Mouse (Mus musculus) ovary, adult 2 months (tissue): ENCODE data around the gene Ap5z1. TPM values are rescaled to one million over a fixed set of nuclear protein-coding genes. Genes with fewer than 3 reads are reported as not detected.

Experiments
- polyA plus RNA-seq: library from polyadenylated mRNA; depleted of rRNA; stranded (reverse); fragments of >200 nt; gene quantifications from 2 replicates; pipeline ENCODE4 v1.2.3, GENCODE M21; 2012; rRNA removed

Ap5z1 gene
- 46.3 and 52.7 TPM in 2 replicates for polyA plus RNA-seq

DNA sequence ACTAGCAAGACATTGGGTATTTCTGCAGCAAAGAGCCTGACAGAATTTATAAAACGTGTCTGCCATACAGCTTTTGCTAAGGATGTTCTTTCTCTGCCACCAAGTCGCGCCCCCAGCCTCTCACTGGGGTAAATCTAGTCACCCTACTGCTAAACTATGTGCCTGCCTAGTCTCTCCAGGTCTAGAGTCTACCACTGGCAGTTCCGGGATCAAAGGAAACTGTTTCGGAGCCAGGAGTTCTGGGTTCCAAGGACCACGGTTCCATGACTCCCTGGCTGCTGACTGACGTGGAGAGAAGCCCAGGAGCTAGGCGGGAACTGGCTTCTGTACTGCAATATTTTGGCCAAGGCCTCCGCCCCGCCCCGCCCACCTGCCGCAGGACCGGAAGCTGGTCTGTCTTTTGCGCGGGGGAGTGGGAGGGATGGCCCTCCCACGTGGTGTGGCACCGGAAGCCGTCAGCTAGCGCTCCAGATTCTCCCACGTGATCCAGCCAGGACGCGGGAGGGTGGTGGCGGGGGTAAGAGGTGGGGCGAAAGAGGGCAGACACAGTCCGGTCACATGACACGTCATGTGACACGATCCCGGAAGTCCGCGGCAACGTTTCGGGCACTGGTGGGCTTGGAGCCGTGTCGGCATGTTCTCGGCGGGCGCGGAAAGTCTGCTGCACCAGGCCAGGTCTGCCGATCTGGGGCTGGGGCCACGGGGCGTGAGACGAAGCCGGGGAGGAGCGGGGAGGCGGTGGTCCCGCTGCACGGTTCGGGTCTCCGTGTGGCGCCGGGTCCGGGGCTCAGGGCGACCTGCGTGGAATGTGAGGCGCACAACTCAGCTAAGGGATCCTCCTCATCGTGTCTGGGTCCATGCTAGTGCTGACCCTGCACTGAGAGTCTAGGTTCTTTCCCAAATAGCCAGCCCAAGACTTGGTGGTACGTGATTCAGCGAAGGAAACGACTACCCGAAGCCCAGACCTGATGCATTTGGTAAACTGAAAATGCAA, at the start of gene Ap5z1:
Gene Ap5z1 (plus strand): TSS at position 484 of the 994 bp plus-strand sequence.

Other genes starting within 250 kb of the Ap5z1 start
- 27.9 and 89.2 TPM in 2 replicates for gene Foxk1, start 62.4 kb upstream of the Ap5z1 start, polyA plus RNA-seq
- gene Papolb, start 66.1 kb downstream of the Ap5z1 start, polyA plus RNA-seq: 0.05 and 0.06 TPM in 2 replicates
- gene Radil, start 87.2 kb downstream of the Ap5z1 start, polyA plus RNA-seq: 6.7 and 9.5 TPM in 2 replicates
- gene Mmd2, start 144.9 kb downstream of the Ap5z1 start, polyA plus RNA-seq: 13.1 and 18.5 TPM in 2 replicates
- gene Wipi2, start 163.8 kb downstream of the Ap5z1 start, polyA plus RNA-seq: 62.9 and 63.5 TPM in 2 replicates
- 4.6 and 5.4 TPM in 2 replicates for gene Slc29a4, start 228.6 kb downstream of the Ap5z1 start, polyA plus RNA-seq